In genomic region chr12:102202901-102203300, GRCm38 (mm10) we compare ENCODE assay signal across 8 mouse cellular contexts.
DNase-seq lines count a peak whose midpoint lies in the region; ATAC-seq and TF ChIP-seq lines count a peak whose summit lies in the region.

No protein-coding gene starts in this region.

- H3K27ac ChIP-seq in midbrain, embryonic 14.5 days (replicated peaks; ENCODE audit: low read depth, low read length), result no peak overlapping the region
- H3K27ac ChIP-seq in midbrain, embryonic 10.5 days (replicated peaks), result no peak overlapping the region
- H3K27ac ChIP-seq in heart, postnatal 0 days (ENCODE audit: low read depth), result no peak overlapping the region
- H3K27ac ChIP-seq in lung, embryonic 14.5 days (ENCODE audit: low read depth), result no peak overlapping the region

- WGBS in midbrain, embryonic 14.5 days, result 35% methylated on average over 9 of the region's 9 CpGs
- 73% methylated on average over 9 of the region's 9 CpGs for WGBS in midbrain, embryonic 10.5 days
- 52% methylated on average over 9 of the region's 9 CpGs for WGBS in heart, postnatal 0 days
- WGBS in lung, embryonic 14.5 days, result 21% methylated on average over 9 of the region's 9 CpGs

- DNase-seq in cerebellum, adult 11-12 months, result peak; percentile 48
- DNase-seq in midbrain, embryonic 14.5 days, result peak; percentile 35
- DNase-seq in midbrain, embryonic 10.5 days (ENCODE audit: low spot score), result no peak
- DNase-seq in heart, postnatal 0 days (ENCODE audit: low spot score), result peak; percentile 39
- DNase-seq in lung, embryonic 14.5 days, result peak; percentile 73
- no peak for DNase-seq in thymus, postnatal 10 days (ENCODE audit: low spot score in 2 of 2)
- DNase-seq in right cerebral cortex, postnatal 25 days, result no peak

- no peak overlapping the region for H3K9ac ChIP-seq in midbrain, embryonic 14.5 days (replicated peaks; ENCODE audit: low read length)
- H3K9ac ChIP-seq in heart, postnatal 0 days (replicated peaks; ENCODE audit: low read depth, low read length), result no peak overlapping the region
- H3K9ac ChIP-seq in lung, embryonic 14.5 days, result no peak overlapping the region

- no peak for TF ChIP-seq EP300 in heart, postnatal 0 days (IDR thresholded peaks at IDR 0.05; ENCODE audit: low read depth)

- H3K4me3 ChIP-seq in midbrain, embryonic 14.5 days (replicated peaks; ENCODE audit: low read depth, low read length), result no peak overlapping the region
- no peak overlapping the region for H3K4me3 ChIP-seq in midbrain, embryonic 10.5 days
- no peak overlapping the region for H3K4me3 ChIP-seq in heart, postnatal 0 days (ENCODE audit: low read depth, low read length)
- H3K4me3 ChIP-seq in lung, embryonic 14.5 days (ENCODE audit: low read depth, low read length), result no peak overlapping the region

- no peak for ATAC-seq in cerebellum, adult (ENCODE audit: insufficient number of reproducible peaks, low FRiP score, low TSS enrichment)
- ATAC-seq in midbrain, embryonic 14.5 days (ENCODE audit: low FRiP score, low TSS enrichment), result peak; percentile 26; the same call in 1 of the 2 replicates
- ATAC-seq in heart, postnatal 0 days (ENCODE audit: insufficient read depth, low read depth), result peak; percentile 74
- peak; percentile 88; the same call in 1 of the 2 replicates for ATAC-seq in lung, embryonic 14.5 days (ENCODE audit: insufficient read depth)

- peaks cover 23% of the 10 kb centered on the region for H3K4me1 ChIP-seq in midbrain, embryonic 14.5 days (ENCODE audit: control insufficient read depth, insufficient read depth, low read length)
- H3K4me1 ChIP-seq in midbrain, embryonic 10.5 days, result peaks cover 31% of the 10 kb centered on the region
- no peaks in the 10 kb centered on the region for H3K4me1 ChIP-seq in heart, postnatal 0 days (ENCODE audit: control insufficient read depth, insufficient read depth)
- H3K4me1 ChIP-seq in lung, embryonic 14.5 days (ENCODE audit: insufficient read depth), result no peaks in the 10 kb centered on the region

- H3K9me3 ChIP-seq in midbrain, embryonic 14.5 days (ENCODE audit: control insufficient read depth, low read length), result no peaks in the 10 kb centered on the region
- H3K9me3 ChIP-seq in midbrain, embryonic 10.5 days (replicated peaks), result no peaks in the 10 kb centered on the region
- H3K9me3 ChIP-seq in heart, postnatal 0 days (replicated peaks; ENCODE audit: control insufficient read depth, low read length), result no peaks in the 10 kb centered on the region
- no peaks in the 10 kb centered on the region for H3K9me3 ChIP-seq in lung, embryonic 14.5 days (ENCODE audit: low read depth, low read length)

- H3K27me3 ChIP-seq in midbrain, embryonic 14.5 days (ENCODE audit: control insufficient read depth, insufficient read depth, low read length), result no peaks in the 10 kb centered on the region
- H3K27me3 ChIP-seq in midbrain, embryonic 10.5 days (ENCODE audit: low read depth, poor library complexity, severe bottlenecking), result no peaks in the 10 kb centered on the region
- H3K27me3 ChIP-seq in heart, postnatal 0 days (ENCODE audit: control insufficient read depth, insufficient read depth, low read length), result no peaks in the 10 kb centered on the region
- no peaks in the 10 kb centered on the region for H3K27me3 ChIP-seq in lung, embryonic 14.5 days (ENCODE audit: insufficient read depth, low read length)

- H3K36me3 ChIP-seq in midbrain, embryonic 14.5 days (ENCODE audit: control insufficient read depth, insufficient read depth, low read length), result no peaks in the 10 kb centered on the region
- no peaks in the 10 kb centered on the region for H3K36me3 ChIP-seq in midbrain, embryonic 10.5 days
- H3K36me3 ChIP-seq in heart, postnatal 0 days (replicated peaks; ENCODE audit: control insufficient read depth, insufficient read depth, low read length), result no peaks in the 10 kb centered on the region
- no peaks in the 10 kb centered on the region for H3K36me3 ChIP-seq in lung, embryonic 14.5 days (ENCODE audit: insufficient read depth)

- TF ChIP-seq CTCF in heart, postnatal 0 days (IDR thresholded peaks at IDR 0.05; ENCODE audit: low read depth), result no peak
- TF ChIP-seq CTCF in lung, embryonic 14.5 days (IDR thresholded peaks at IDR 0.05; ENCODE audit: low read depth), result no peak

- no peak overlapping the region for H3K4me2 ChIP-seq in midbrain, embryonic 14.5 days (ENCODE audit: low read length)
- H3K4me2 ChIP-seq in heart, postnatal 0 days (ENCODE audit: low read depth, low read length), result no peak overlapping the region
- H3K4me2 ChIP-seq in lung, embryonic 14.5 days, result no peak overlapping the region

Comparison
In these comparisons a context has a peak if more than half of its experiments do, and no peak if none do; other contexts are left out.
1. DNase-seq: peak in cerebellum, adult 11-12 months (single experiment), midbrain, embryonic 14.5 days (single experiment), heart, postnatal 0 days (single experiment) and lung, embryonic 14.5 days (single experiment); none in midbrain, embryonic 10.5 days (single experiment), thymus, postnatal 10 days (0 of 2) and right cerebral cortex, postnatal 25 days (single experiment).